Mouse (Mus musculus) bone marrow macrophage, adult 2 months (primary cell): ENCODE data around the gene Ctnna2.

Experiments used
- CTCF ChIP-seq: IDR thresholded peaks from 2 replicates; pipeline ENCODE4 v1.5.1; 2012; ENCODE audit warnings: low read depth, mild to moderate bottlenecking, low read length, moderate library complexity
- POLR2A ChIP-seq: IDR thresholded peaks from 2 replicates; pipeline ENCODE4 v1.6.1; 2012; ENCODE audit warnings: mild to moderate bottlenecking, low read depth, low read length, borderline replicate concordance

- TF ChIP-seq CTCF = no peak
- no peak for TF ChIP-seq POLR2A
These were observed 780.1 kb downstream of the Ctnna2 start for GRCm38 (mm10) chr6:77199375-77199774.
